Mouse (Mus musculus): ENCODE results near the gene Ccni.

The Ccni gene

GRCm38 (mm10) chr5:93140747-93141146 is 65.5 kb downstream of the Ccni start:
- in situ Hi-C loops (cut with MboI; ENCODE audit: low sequenced_read_pairs): no loop called here

DNA sequence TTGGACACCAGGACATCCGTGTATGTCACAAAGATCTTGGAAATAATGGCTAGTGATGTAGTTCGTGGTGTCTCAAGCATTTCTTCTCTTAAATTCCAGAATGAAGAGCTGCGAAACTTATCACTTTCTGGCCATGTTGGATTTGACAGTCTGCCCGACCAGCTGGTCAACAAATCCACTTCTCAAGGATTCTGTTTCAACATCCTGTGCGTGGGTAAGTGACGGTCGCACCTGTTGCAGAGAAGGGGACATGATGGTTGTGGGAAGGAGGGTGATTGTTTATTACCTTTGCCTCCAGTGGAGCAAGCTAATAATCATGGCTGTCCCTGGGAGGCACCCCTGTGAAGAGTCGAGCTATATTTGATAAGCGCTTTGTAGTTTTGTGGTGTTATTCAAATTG is 66.9 kb downstream of the Ccni start:
- in situ Hi-C loops (cut with MboI; ENCODE audit: low sequenced_read_pairs): no loop called here

- in situ Hi-C loops (cut with MboI; ENCODE audit: low sequenced_read_pairs): no loop called here
Observed at GRCm38 (mm10) chr5:93136956-93137586, 69.2 kb downstream of the Ccni start.

- in situ Hi-C loops (cut with MboI; ENCODE audit: low sequenced_read_pairs): no loop called here
Observed at GRCm38 (mm10) chr5:93135368-93136107, 70.8 kb downstream of the Ccni start.

GRCm38 (mm10) chr5:93133445-93134244 is 72.7 kb downstream of the Ccni start:
- in situ Hi-C loops (cut with MboI; ENCODE audit: low sequenced_read_pairs): no loop called here

Data from CH12F3 (cell line).